Mouse (Mus musculus): Measurements from ENCODE around the gene Klf5. TPM values are rescaled to one million over a fixed set of nuclear protein-coding genes. Genes with fewer than 3 reads are reported as not detected.

The Klf5 gene
- polyA plus RNA-seq, 1 experiment from 2014 or later = 5.2 TPM

DNA sequence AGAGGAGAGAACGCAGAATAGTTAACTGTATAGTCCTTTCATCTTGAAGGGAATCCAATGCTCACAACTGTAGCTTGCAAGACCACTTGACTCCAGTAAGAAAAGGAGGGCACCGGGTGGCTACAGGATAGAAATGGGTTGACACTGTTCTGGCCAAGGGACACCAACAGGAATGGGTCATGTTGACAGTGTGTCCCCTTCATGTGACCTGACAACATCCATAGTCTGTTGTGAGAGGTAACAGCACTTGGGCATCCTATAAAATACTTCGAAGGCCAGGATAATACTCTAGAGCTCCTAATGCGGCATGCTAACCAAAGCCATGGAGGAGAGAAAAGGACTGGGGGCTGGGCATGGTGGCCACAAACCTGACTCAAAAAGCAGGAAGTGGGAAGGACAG is 17.8 kb downstream of the Klf5 start:
- no peak overlapping the region for H3K9ac ChIP-seq
- no peak overlapping the region for H3K27ac ChIP-seq (replicated peaks)
- no peaks in the 10 kb centered on the region for H3K27me3 ChIP-seq
- H3K36me3 ChIP-seq = no peaks in the 10 kb centered on the region
- H3K4me1 ChIP-seq (replicated peaks) = no peaks in the 10 kb centered on the region
- 93% methylated on average over 4 of the region's 4 CpGs for WGBS
- ATAC-seq (ENCODE audit: low read depth) = no peak
- H3K4me2 ChIP-seq = no peak overlapping the region
- H3K9me3 ChIP-seq = no peaks in the 10 kb centered on the region
- no peak overlapping the region for H3K4me3 ChIP-seq

DNA sequence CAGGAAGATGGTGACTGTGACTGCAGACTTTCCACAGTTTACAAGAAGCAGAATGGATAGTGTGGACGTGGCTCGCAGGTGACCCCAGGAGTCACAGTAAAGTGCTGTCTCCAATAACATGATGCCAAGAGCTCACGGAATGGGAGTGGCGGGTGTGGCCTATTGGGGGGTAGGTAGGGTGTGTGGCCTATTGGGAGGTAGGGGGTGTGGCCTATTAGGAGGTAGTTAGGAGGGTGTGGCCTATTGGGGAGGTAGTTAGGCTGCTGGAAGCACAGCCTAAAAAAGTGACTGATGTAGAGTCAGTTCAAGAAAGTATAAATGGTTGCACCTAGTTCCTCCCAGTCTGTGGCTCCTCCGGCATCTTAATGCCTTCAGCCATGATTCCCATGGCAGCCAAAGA is 22.2 kb downstream of the Klf5 start:
- no peaks in the 10 kb centered on the region for H3K4me1 ChIP-seq (replicated peaks)
- 86% methylated on average over 5 of the region's 5 CpGs for WGBS
- H3K9me3 ChIP-seq = no peaks in the 10 kb centered on the region
- no peak overlapping the region for H3K4me3 ChIP-seq
- H3K27ac ChIP-seq (replicated peaks) = no peak overlapping the region
- no peaks in the 10 kb centered on the region for H3K27me3 ChIP-seq
- no peak for ATAC-seq (ENCODE audit: low read depth)
- no peak overlapping the region for H3K4me2 ChIP-seq
- H3K36me3 ChIP-seq = no peaks in the 10 kb centered on the region
- H3K9ac ChIP-seq = no peak overlapping the region

DNA sequence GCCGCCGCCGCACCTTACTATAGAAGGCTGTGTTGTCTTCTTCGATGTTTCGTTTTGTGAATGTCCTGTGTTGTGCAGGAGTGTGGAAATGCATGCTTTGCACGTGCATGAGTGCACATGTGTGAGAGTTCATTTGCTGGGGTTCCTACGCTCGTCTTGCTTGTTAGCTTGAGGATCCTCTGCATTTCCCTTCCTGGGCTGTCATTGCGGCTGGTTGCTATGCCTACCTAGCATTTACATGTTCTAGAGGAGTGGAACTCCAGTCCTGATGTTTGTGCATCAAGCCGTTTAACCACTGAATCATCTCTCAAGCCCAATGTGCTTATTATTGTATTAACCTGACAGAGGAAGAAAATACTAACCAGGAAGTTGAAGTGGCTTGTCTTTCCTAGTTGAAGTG is 24.9 kb downstream of the Klf5 start:
- H3K27ac ChIP-seq (replicated peaks) = no peak overlapping the region

DNA sequence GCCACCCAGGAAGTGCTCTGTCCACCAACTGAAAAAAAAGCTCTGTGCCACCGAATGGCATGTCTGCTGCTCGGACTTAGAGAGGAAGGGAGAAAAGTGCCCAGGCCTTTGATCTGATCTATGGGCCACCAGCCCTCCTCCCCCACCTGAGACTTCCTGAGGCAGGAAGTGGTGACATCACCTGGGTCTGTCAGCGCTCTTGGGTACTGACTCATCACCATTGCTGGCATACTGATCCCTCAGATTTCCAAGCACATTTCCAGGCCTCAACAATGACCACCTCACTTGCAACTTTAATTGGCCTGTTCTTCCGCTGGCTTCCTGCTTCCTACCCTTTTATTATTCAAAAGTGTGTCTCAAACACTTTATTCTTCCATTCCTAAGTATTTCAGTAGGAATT is 26.0 kb downstream of the Klf5 start:
- 73% methylated on average over 4 of the region's 4 CpGs for WGBS

More for the DNA sequence above, 24.9 kb downstream of the Klf5 start:
- H3K4me1 ChIP-seq (replicated peaks) = no peaks in the 10 kb centered on the region
- 87% methylated on average over 10 of the region's 10 CpGs for WGBS
- H3K4me2 ChIP-seq = no peak overlapping the region
- H3K4me3 ChIP-seq = no peak overlapping the region
- H3K27me3 ChIP-seq = no peaks in the 10 kb centered on the region
- ATAC-seq (ENCODE audit: low read depth) = no peak
- H3K36me3 ChIP-seq = no peaks in the 10 kb centered on the region
- no peaks in the 10 kb centered on the region for H3K9me3 ChIP-seq
- H3K9ac ChIP-seq = no peak overlapping the region

GRCm38 (mm10) chr14:99325597-99326472 is 27.3 kb downstream of the Klf5 start:
- ATAC-seq (ENCODE audit: low read depth) = no peak
- H3K27ac ChIP-seq (replicated peaks) = no peak overlapping the region
- H3K36me3 ChIP-seq = no peaks in the 10 kb centered on the region
- no peak overlapping the region for H3K4me3 ChIP-seq
- H3K27me3 ChIP-seq = no peaks in the 10 kb centered on the region
- H3K9ac ChIP-seq = no peak overlapping the region
- H3K4me1 ChIP-seq (replicated peaks) = no peaks in the 10 kb centered on the region
- H3K4me2 ChIP-seq = no peak overlapping the region
- no peaks in the 10 kb centered on the region for H3K9me3 ChIP-seq
- WGBS = 78% methylated on average over 12 of the region's 12 CpGs

More for the DNA sequence above, 26.0 kb downstream of the Klf5 start:
- Histone ChIP-seq H3K9ac (no peak overlapping the region), H3K27ac (replicated peaks) (no peak overlapping the region), H3K36me3 (no peaks in the 10 kb centered on the region), H3K27me3 (no peaks in the 10 kb centered on the region), H3K4me3 (no peak overlapping the region), H3K9me3 (no peaks in the 10 kb centered on the region), H3K4me1 (replicated peaks) (no peaks in the 10 kb centered on the region), H3K4me2 (no peak overlapping the region)
- ATAC-seq (ENCODE audit: low read depth) = no peak

DNA sequence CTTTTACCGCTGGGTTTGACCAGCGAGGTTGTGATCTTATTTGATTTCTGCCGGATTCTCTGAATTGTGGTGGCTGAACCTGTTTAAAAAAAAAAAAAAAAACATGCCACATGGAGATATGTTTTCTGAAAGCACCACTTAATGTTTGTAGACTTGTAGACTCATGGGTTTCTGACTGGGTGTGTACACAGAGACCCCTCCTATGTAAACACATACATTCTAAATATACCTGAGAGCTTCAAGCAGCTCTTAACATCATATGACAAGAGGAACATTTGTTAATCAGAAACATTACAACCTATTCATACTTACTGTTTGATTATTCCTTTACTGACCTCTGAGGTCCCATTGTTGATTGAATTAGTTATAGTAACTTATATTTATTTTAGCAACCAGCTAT is 38.1 kb downstream of the Klf5 start:
- no peak overlapping the region for H3K4me2 ChIP-seq
- 84% methylated on average over 3 of the region's 3 CpGs for WGBS
- H3K27ac ChIP-seq (replicated peaks) = no peak overlapping the region
- H3K36me3 ChIP-seq = no peaks in the 10 kb centered on the region
- H3K9ac ChIP-seq = no peak overlapping the region
- no peak overlapping the region for H3K4me3 ChIP-seq
- H3K27me3 ChIP-seq = no peaks in the 10 kb centered on the region
- H3K4me1 ChIP-seq (replicated peaks) = no peaks in the 10 kb centered on the region
- no peak for ATAC-seq (ENCODE audit: low read depth)
- no peaks in the 10 kb centered on the region for H3K9me3 ChIP-seq

DNA sequence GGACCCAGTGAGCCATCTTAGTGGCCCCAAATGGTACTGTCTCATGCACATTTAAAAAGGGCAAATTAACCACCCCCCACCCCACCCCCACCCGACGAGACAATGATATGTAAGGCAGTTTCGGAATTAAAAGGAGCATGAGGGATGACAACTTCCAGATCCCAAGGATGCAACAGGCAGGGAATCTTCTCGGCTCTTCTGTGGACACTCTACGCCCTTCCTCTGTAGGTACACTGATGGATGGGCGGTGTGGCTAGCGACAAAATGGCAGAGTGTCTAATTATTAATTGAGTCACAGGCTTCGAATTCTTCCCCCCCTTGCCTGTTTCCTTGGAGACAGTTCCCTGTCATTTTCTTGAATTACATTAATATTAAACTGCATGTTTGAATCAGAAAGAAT is 40.5 kb downstream of the Klf5 start:
- Histone ChIP-seq H3K36me3 (no peaks in the 10 kb centered on the region), H3K4me2 (no peak overlapping the region), H3K9me3 (no peaks in the 10 kb centered on the region), H3K4me1 (replicated peaks) (no peaks in the 10 kb centered on the region), H3K9ac (no peak overlapping the region), H3K4me3 (no peak overlapping the region), H3K27ac (replicated peaks) (no peak overlapping the region), H3K27me3 (no peaks in the 10 kb centered on the region)
- ATAC-seq (ENCODE audit: low read depth) = no peak
- 43% methylated on average over 8 of the region's 8 CpGs for WGBS

DNA sequence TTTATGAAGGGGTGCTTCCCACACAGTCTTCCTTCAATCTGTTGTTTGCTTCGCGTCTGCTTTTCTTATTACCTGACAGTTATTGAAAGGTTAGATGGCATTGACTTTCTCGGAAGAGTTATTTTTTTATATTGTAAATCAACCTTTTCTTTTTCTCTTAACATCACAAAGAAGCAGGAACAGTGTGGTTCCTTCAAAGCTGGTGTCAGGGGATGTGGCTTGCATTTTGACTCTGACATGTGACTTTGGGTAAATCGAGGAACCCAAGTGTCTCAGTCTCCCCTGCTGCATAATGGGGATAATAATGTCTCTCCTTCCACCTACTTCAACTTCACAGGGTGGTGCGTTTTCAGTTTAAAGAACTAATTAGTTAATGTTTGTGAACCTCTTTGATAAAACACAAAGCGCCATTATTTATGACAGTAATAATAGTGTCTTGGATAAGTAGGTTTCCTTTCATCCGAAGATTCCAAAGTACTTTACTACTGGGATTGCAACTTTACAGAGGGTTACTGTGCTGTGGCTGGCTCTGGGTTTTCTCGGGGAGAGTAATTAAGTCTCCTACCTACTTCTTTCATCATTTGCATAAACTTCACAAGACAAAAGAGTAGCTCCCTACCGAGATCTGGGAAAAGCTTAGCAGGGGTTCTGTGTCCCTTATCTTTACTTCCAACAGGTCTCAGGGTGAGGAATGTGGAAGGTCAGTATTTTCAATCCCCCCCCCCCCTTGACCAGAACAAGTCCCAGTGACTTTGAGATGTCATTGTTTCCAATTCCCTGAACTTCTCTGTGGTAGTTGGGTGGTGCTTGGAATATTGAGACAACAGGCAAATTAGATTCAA is 41.4 kb downstream of the Klf5 start:
- Histone ChIP-seq H3K27ac (replicated peaks) (no peak overlapping the region), H3K4me1 (replicated peaks) (no peaks in the 10 kb centered on the region), H3K9ac (no peak overlapping the region), H3K4me2 (no peak overlapping the region), H3K36me3 (no peaks in the 10 kb centered on the region), H3K9me3 (no peaks in the 10 kb centered on the region), H3K4me3 (no peak overlapping the region), H3K27me3 (no peaks in the 10 kb centered on the region)
- ATAC-seq (ENCODE audit: low read depth) = no peak
- WGBS = 4% methylated on average over 9 of the region's 9 CpGs

DNA sequence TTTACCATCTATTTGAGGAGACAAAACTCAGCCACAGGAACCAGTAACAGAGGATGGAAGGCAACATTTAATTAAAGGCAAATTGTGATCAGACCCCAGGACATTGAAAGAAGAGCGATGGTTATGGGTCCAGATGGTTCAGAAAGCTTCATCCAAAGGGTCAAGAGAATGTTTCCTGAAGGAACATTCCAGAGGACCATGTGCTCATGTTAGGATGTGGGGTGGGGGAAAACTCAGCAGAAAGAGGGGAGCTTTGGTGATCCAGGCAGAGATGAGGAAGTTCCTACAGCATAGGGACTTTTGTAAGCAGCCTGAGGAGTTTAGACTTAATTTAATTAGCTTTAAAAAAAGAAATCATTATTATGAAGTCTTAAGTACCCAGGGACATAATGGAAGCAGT is 42.2 kb downstream of the Klf5 start:
- H3K9me3 ChIP-seq = no peaks in the 10 kb centered on the region
- no peak overlapping the region for H3K4me3 ChIP-seq
- H3K27ac ChIP-seq (replicated peaks) = no peak overlapping the region
- WGBS = 86% methylated on average over 1 of the region's 1 CpGs
- H3K4me2 ChIP-seq = no peak overlapping the region
- H3K36me3 ChIP-seq = no peaks in the 10 kb centered on the region
- ATAC-seq (ENCODE audit: low read depth) = no peak
- no peak overlapping the region for H3K9ac ChIP-seq
- H3K4me1 ChIP-seq (replicated peaks) = no peaks in the 10 kb centered on the region
- no peaks in the 10 kb centered on the region for H3K27me3 ChIP-seq

- Histone ChIP-seq H3K4me2 (no peak overlapping the region), H3K4me1 (replicated peaks) (no peaks in the 10 kb centered on the region), H3K9ac (no peak overlapping the region), H3K36me3 (no peaks in the 10 kb centered on the region), H3K27ac (replicated peaks) (no peak overlapping the region), H3K9me3 (no peaks in the 10 kb centered on the region), H3K27me3 (no peaks in the 10 kb centered on the region), H3K4me3 (no peak overlapping the region)
- no peak for ATAC-seq (ENCODE audit: low read depth)
- 54% methylated on average over 13 of the region's 13 CpGs for WGBS
Measured at GRCm38 (mm10) chr14:99348175-99348764, 49.8 kb downstream of the Klf5 start.

DNA sequence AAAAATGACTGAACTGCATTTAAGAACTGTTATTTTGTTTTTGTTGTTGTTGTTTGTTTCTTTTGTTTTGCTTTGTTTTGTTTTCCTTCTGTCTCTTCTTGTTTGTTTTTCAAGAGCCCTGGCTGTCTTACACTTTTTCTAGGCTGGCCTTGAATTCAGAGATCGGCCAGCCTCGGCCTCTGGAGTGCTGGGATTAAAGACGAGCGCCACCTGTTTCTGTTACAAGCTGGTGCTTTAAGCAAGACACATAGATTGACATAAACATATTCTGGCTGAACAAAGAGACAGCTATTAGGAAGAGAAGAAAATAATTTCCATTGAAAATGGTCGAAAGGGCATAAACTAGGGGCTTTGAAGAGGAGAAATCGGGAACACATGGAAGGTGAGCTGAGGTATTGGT is 51.1 kb downstream of the Klf5 start:
- no peaks in the 10 kb centered on the region for H3K9me3 ChIP-seq
- WGBS = 84% methylated on average over 6 of the region's 6 CpGs
- no peak overlapping the region for H3K4me3 ChIP-seq
- H3K27ac ChIP-seq (replicated peaks) = no peak overlapping the region
- H3K9ac ChIP-seq = no peak overlapping the region
- ATAC-seq (ENCODE audit: low read depth) = no peak
- H3K36me3 ChIP-seq = no peaks in the 10 kb centered on the region
- H3K27me3 ChIP-seq = no peaks in the 10 kb centered on the region
- H3K4me1 ChIP-seq (replicated peaks) = no peaks in the 10 kb centered on the region
- no peak overlapping the region for H3K4me2 ChIP-seq

DNA sequence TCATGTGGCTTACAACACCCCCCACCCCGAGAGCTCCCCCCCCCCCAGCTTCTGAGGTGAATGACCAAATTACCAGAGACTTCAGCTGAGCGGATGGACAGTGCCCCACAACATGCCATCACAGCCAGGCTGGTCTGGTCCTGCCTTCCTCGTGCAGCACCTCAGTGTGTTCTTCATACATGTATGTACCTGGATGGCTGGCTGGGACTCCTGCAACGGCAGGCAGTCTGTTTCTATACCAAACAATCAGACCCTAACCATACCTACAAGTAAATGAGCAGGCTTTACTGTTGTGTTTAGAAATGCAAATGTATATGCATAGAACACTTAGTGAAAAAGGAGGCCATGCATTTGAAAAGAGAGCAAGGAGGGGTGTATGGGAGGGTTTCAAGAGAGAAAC is 54.5 kb downstream of the Klf5 start:
- Histone ChIP-seq H3K4me2 (no peak overlapping the region), H3K4me1 (replicated peaks) (no peaks in the 10 kb centered on the region), H3K27ac (replicated peaks) (no peak overlapping the region), H3K36me3 (no peaks in the 10 kb centered on the region), H3K27me3 (no peaks in the 10 kb centered on the region), H3K4me3 (no peak overlapping the region), H3K9me3 (no peaks in the 10 kb centered on the region), H3K9ac (no peak overlapping the region)
- 50% methylated on average over 4 of the region's 4 CpGs for whole genome bisulfite sequencing
- no peak for ATAC-seq (ENCODE audit: low read depth)

All from neural tube, embryonic 13.5 days (tissue).